Mouse (Mus musculus) layer of hippocampus, postnatal 14 days (tissue): Measurements from ENCODE around the gene Abca5. TPM values are rescaled to one million over a fixed set of nuclear protein-coding genes. Genes with fewer than 3 reads are reported as not detected.

Source experiments
- total RNA-seq, 2 experiments: library from RNA; stranded (reverse); gene quantifications; 2 replicates each; pipeline ENCODE4 v1.2.3; 2021

Gene Abca5
- total RNA-seq, 2 experiments from 2014 or later: 27.6 to 31.4 TPM

Other genes starting within 250 kb of the Abca5 start
- gene Abca8a, start 241.7 kb downstream of the Abca5 start, total RNA-seq: 1 to 10 TPM; 2.5 to 3.0 TPM
- gene Abca9, start 169.5 kb downstream of the Abca5 start, total RNA-seq: 1 to 10 TPM; 7.6 to 7.9 TPM
- gene Abca6, start 85.9 kb downstream of the Abca5 start, total RNA-seq: 1 to 10 TPM; 1.7 TPM
- 10 to 100 TPM; 28.8 to 28.9 TPM for gene Map2k6, start 61.4 kb upstream of the Abca5 start, total RNA-seq